Mouse (Mus musculus): ENCODE results near the gene Armc2. TPM values are rescaled to one million over a fixed set of nuclear protein-coding genes. Genes with fewer than 3 reads are reported as not detected.

Gene Armc2
- total and polyA plus RNA-seq, 2 experiments from 2014 or later = 1.7 to 3.3 TPM

GRCm38 (mm10) chr10:42002436-42002835 lies 15.8 kb downstream of the Armc2 start:
- no peaks in the 10 kb centered on the region for H3K27me3 ChIP-seq (ENCODE audit: control insufficient read depth, insufficient read depth, low read length)
- H3K27ac ChIP-seq (ENCODE audit: low read depth) = no peak overlapping the region
- DNase-seq (ENCODE audit: low spot score) (no peak), ATAC-seq (ENCODE audit: insufficient read depth, low read depth) (no peak)
- no peak overlapping the region for H3K4me3 ChIP-seq (ENCODE audit: low read depth, low read length)
- no peaks in the 10 kb centered on the region for H3K9me3 ChIP-seq (replicated peaks; ENCODE audit: control insufficient read depth, low read length)
- H3K4me1 ChIP-seq (ENCODE audit: control insufficient read depth, insufficient read depth) = peaks cover 17% of the 10 kb centered on the region
- H3K9ac ChIP-seq (replicated peaks; ENCODE audit: low read depth, low read length) = no peak overlapping the region
- no peaks in the 10 kb centered on the region for H3K36me3 ChIP-seq (replicated peaks; ENCODE audit: control insufficient read depth, insufficient read depth, low read length)
- no peak overlapping the region for H3K4me2 ChIP-seq (ENCODE audit: low read depth, low read length)
- 78% methylated on average over 7 of the region's 7 CpGs for WGBS
- TF ChIP-seq EP300 (IDR thresholded peaks at IDR 0.05; ENCODE audit: low read depth) (no peak), CTCF (IDR thresholded peaks at IDR 0.05; ENCODE audit: low read depth) (no peak)

- H3K4me1 ChIP-seq (ENCODE audit: control insufficient read depth, insufficient read depth) = peaks cover 28% of the 10 kb centered on the region
- ATAC-seq (ENCODE audit: insufficient read depth, low read depth) (no peak), DNase-seq (ENCODE audit: low spot score) (no peak)
- TF ChIP-seq CTCF (IDR thresholded peaks at IDR 0.05; ENCODE audit: low read depth) (no peak), EP300 (IDR thresholded peaks at IDR 0.05; ENCODE audit: low read depth) (no peak)
- H3K9ac ChIP-seq (replicated peaks; ENCODE audit: low read depth, low read length) = no peak overlapping the region
- 68% methylated on average over 3 of the region's 3 CpGs for WGBS
- H3K27ac ChIP-seq (ENCODE audit: low read depth) = peak overlapping the region; percentile 62
- no peak overlapping the region for H3K4me3 ChIP-seq (ENCODE audit: low read depth, low read length)
- no peaks in the 10 kb centered on the region for H3K9me3 ChIP-seq (replicated peaks; ENCODE audit: control insufficient read depth, low read length)
- H3K4me2 ChIP-seq (ENCODE audit: low read depth, low read length) = no peak overlapping the region
- no peaks in the 10 kb centered on the region for H3K27me3 ChIP-seq (ENCODE audit: control insufficient read depth, insufficient read depth, low read length)
- no peaks in the 10 kb centered on the region for H3K36me3 ChIP-seq (replicated peaks; ENCODE audit: control insufficient read depth, insufficient read depth, low read length)
Measured at GRCm38 (mm10) chr10:42001260-42001659, 17.0 kb downstream of the Armc2 start.

- no peak overlapping the region for H3K4me2 ChIP-seq (ENCODE audit: low read depth, low read length)
- DNase-seq (ENCODE audit: low spot score) = peak; percentile 85
- H3K4me3 ChIP-seq (ENCODE audit: low read depth, low read length) = no peak overlapping the region
- TF ChIP-seq CTCF (IDR thresholded peaks at IDR 0.05; ENCODE audit: low read depth) (no peak), EP300 (IDR thresholded peaks at IDR 0.05; ENCODE audit: low read depth) (no peak; the same call in 1 of the 2 replicates)
- no peaks in the 10 kb centered on the region for H3K36me3 ChIP-seq (replicated peaks; ENCODE audit: control insufficient read depth, insufficient read depth, low read length)
- no peaks in the 10 kb centered on the region for H3K9me3 ChIP-seq (replicated peaks; ENCODE audit: control insufficient read depth, low read length)
- peak overlapping the region; percentile 87 for H3K27ac ChIP-seq (ENCODE audit: low read depth)
- 20% methylated on average over 1 of the region's 1 CpGs for WGBS
- H3K9ac ChIP-seq (replicated peaks; ENCODE audit: low read depth, low read length) = no peak overlapping the region
- peaks cover 20% of the 10 kb centered on the region; the same call in 1 of the 2 replicates for H3K4me1 ChIP-seq (ENCODE audit: control insufficient read depth, insufficient read depth)
- H3K27me3 ChIP-seq (ENCODE audit: control insufficient read depth, insufficient read depth, low read length) = no peaks in the 10 kb centered on the region
- peak; percentile 89 for ATAC-seq (ENCODE audit: insufficient read depth, low read depth)
Measured at GRCm38 (mm10) chr10:41997691-41998178, 20.5 kb downstream of the Armc2 start.

- H3K9me3 ChIP-seq (replicated peaks; ENCODE audit: control insufficient read depth, low read length) = no peaks in the 10 kb centered on the region
- no peaks in the 10 kb centered on the region for H3K36me3 ChIP-seq (replicated peaks; ENCODE audit: control insufficient read depth, insufficient read depth, low read length)
- WGBS = 52% methylated on average over 8 of the region's 8 CpGs
- peaks cover 33% of the 10 kb centered on the region for H3K4me1 ChIP-seq (ENCODE audit: control insufficient read depth, insufficient read depth)
- H3K4me2 ChIP-seq (ENCODE audit: low read depth, low read length) = no peak overlapping the region
- H3K9ac ChIP-seq (replicated peaks; ENCODE audit: low read depth, low read length) = no peak overlapping the region
- ATAC-seq (ENCODE audit: insufficient read depth, low read depth) = no peak
- H3K27ac ChIP-seq (ENCODE audit: low read depth) = peak overlapping the region; percentile 9
- TF ChIP-seq EP300 (IDR thresholded peaks at IDR 0.05; ENCODE audit: low read depth) (no peak), CTCF (IDR thresholded peaks at IDR 0.05; ENCODE audit: low read depth) (no peak)
- H3K27me3 ChIP-seq (ENCODE audit: control insufficient read depth, insufficient read depth, low read length) = no peaks in the 10 kb centered on the region
- no peak overlapping the region for H3K4me3 ChIP-seq (ENCODE audit: low read depth, low read length)
- DNase-seq (ENCODE audit: low spot score) = no peak
Measured at GRCm38 (mm10) chr10:41996157-41996556, 22.1 kb downstream of the Armc2 start.

GRCm38 (mm10) chr10:41995051-41995450 lies 23.2 kb downstream of the Armc2 start:
- Histone ChIP-seq H3K4me2 (ENCODE audit: low read depth, low read length) (no peak overlapping the region), H3K9ac (replicated peaks; ENCODE audit: low read depth, low read length) (no peak overlapping the region), H3K27ac (ENCODE audit: low read depth) (0 out of 2 replicates have a peak overlapping the region, but pooled peaks have one; percentile 40), H3K4me1 (ENCODE audit: control insufficient read depth, insufficient read depth) (peaks cover 33% of the 10 kb centered on the region), H3K4me3 (ENCODE audit: low read depth, low read length) (no peak overlapping the region), H3K27me3 (ENCODE audit: control insufficient read depth, insufficient read depth, low read length) (no peaks in the 10 kb centered on the region), H3K9me3 (replicated peaks; ENCODE audit: control insufficient read depth, low read length) (no peaks in the 10 kb centered on the region), H3K36me3 (replicated peaks; ENCODE audit: control insufficient read depth, insufficient read depth, low read length) (no peaks in the 10 kb centered on the region)
- ATAC-seq (ENCODE audit: insufficient read depth, low read depth) (no peak), DNase-seq (ENCODE audit: low spot score) (no peak)
- 79% methylated on average over 2 of the region's 2 CpGs for WGBS
- TF ChIP-seq EP300 (IDR thresholded peaks at IDR 0.05; ENCODE audit: low read depth) = no peak

- H3K27me3 ChIP-seq (ENCODE audit: control insufficient read depth, insufficient read depth, low read length) = no peaks in the 10 kb centered on the region
- 52% methylated on average over 4 of the region's 4 CpGs for whole genome bisulfite sequencing
- no peak overlapping the region for H3K9ac ChIP-seq (replicated peaks; ENCODE audit: low read depth, low read length)
- no peaks in the 10 kb centered on the region for H3K36me3 ChIP-seq (replicated peaks; ENCODE audit: control insufficient read depth, insufficient read depth, low read length)
- H3K4me1 ChIP-seq (ENCODE audit: control insufficient read depth, insufficient read depth) = peaks cover 33% of the 10 kb centered on the region
- H3K27ac ChIP-seq (ENCODE audit: low read depth) = no peak overlapping the region
- H3K4me2 ChIP-seq (ENCODE audit: low read depth, low read length) = no peak overlapping the region
- H3K4me3 ChIP-seq (ENCODE audit: low read depth, low read length) = no peak overlapping the region
- TF ChIP-seq CTCF (IDR thresholded peaks at IDR 0.05; ENCODE audit: low read depth) = no peak
- no peak for TF ChIP-seq EP300 (IDR thresholded peaks at IDR 0.05; ENCODE audit: low read depth)
- no peak for DNase-seq (ENCODE audit: low spot score)
- no peak for ATAC-seq (ENCODE audit: insufficient read depth, low read depth)
- H3K9me3 ChIP-seq (replicated peaks; ENCODE audit: control insufficient read depth, low read length) = no peaks in the 10 kb centered on the region
Measured at GRCm38 (mm10) chr10:41994578-41994977, 23.7 kb downstream of the Armc2 start.
